Mouse (Mus musculus) stomach, embryonic 15.5 days (tissue): ENCODE results near the gene Gm10058. TPM values are rescaled to one million over a fixed set of nuclear protein-coding genes. Genes with fewer than 3 reads are reported as not detected.
"Not testable (repeated sequence)": the region's sequence is repeated elsewhere in the genome, so short reads cannot be mapped to it uniquely, and the experiment has no call there.

ENCODE experiments used
- ATAC-seq: fragments of 200-750 bp; cut with Nextera tagmentation; 2 replicates; pipeline ENCODE4 v1.8.0; 2017; ENCODE audit warnings: low read depth, moderate number of reproducible peaks, moderate TSS enrichment; ENCODE audit not compliant: insufficient read depth, low FRiP score
- H3K27ac ChIP-seq: fragments of 300-500 bp; sonication (generic); 2 replicates; pipeline ENCODE4 v1.5.1; 2015; ENCODE audit warnings: mild to moderate bottlenecking, inconsistent platforms
- H3K27me3 ChIP-seq: fragments of 300-500 bp; sonication (generic); replicated peaks from 2 replicates; pipeline ENCODE4 v1.6.1; 2015; ENCODE audit warnings: inconsistent platforms
- H3K36me3 ChIP-seq: fragments of 300-500 bp; sonication (generic); 2 replicates; pipeline ENCODE4 v1.6.1; 2015; ENCODE audit warnings: inconsistent platforms
- H3K4me1 ChIP-seq: fragments of 300-500 bp; sonication (generic); 2 replicates; pipeline ENCODE4 v1.6.1; 2015; ENCODE audit warnings: inconsistent platforms
- H3K4me2 ChIP-seq: fragments of 300-500 bp; sonication (generic); 2 replicates; pipeline ENCODE4 v1.6.1; 2015; ENCODE audit warnings: mild to moderate bottlenecking, inconsistent platforms
- H3K4me3 ChIP-seq: fragments of 300-500 bp; sonication (generic); replicated peaks from 2 replicates; pipeline ENCODE4 v1.5.1; 2015; ENCODE audit warnings: inconsistent platforms
- H3K9ac ChIP-seq: fragments of 300-500 bp; sonication (generic); 2 replicates; pipeline ENCODE4 v1.6.1; 2015; ENCODE audit warnings: inconsistent platforms
- H3K9me3 ChIP-seq: fragments of 300-500 bp; sonication (generic); 2 replicates; pipeline ENCODE4 v1.6.1; 2016; ENCODE audit warnings: inconsistent platforms
- WGBS: fragments of 180-500 bp; shearing (Covaris S2); methylation state at CpG from one replicate; pipeline ENCODE4 v1.1.7; 2015; 5-methylcytosine and 5-hydroxymethylcytosine counted together
- polyA plus RNA-seq: library from polyadenylated mRNA; unstranded; fragments of >200 nt; fragmentation: Nextera tagmentation; extraction: Ambion mirVana; gene quantifications from 2 replicates; pipeline ENCODE4 v1.2.1, GENCODE M21; 2015

Gene Gm10058
- not detected in 2 replicates for polyA plus RNA-seq

- H3K27ac ChIP-seq, H3K4me2 ChIP-seq, H3K4me3 ChIP-seq, H3K27me3 ChIP-seq, H3K36me3 ChIP-seq, H3K9ac ChIP-seq, H3K9me3 ChIP-seq, H3K4me1 ChIP-seq, ATAC-seq: not testable (repeated sequence)
- WGBS, result no CpG with 5 or more reads among the region's 5 CpGs
Observed at GRCm38 (mm10) chrX:27946785-27947184, at the start of gene Gm10058. Gm10058 (minus strand) TSS chrX:27946885.
